Mouse (Mus musculus) embryonic facial prominence, embryonic 13.5 days (tissue): ENCODE measurements around the gene Slc5a5. TPM values are rescaled to one million over a fixed set of nuclear protein-coding genes. Genes with fewer than 3 reads are reported as not detected.
A peak's percentile ranks its signal among the peaks of the same experiment; 100 is the strongest.

ENCODE experiments used
- ATAC-seq: fragments of 200-750 bp; cut with Nextera tagmentation; 2 replicates; pipeline ENCODE4 v1.8.0; 2017; ENCODE audit warnings: low read depth; ENCODE audit not compliant: insufficient number of reproducible peaks, insufficient read depth, low FRiP score, low TSS enrichment
- H3K27ac ChIP-seq: fragments of 300-500 bp; sonication (generic); 2 replicates; pipeline ENCODE4 v1.5.1; 2015; ENCODE audit warnings: moderate library complexity, mild to moderate bottlenecking, inconsistent platforms
- H3K27me3 ChIP-seq: fragments of 300-500 bp; sonication (generic); 2 replicates; pipeline ENCODE4 v1.6.1; 2015; ENCODE audit warnings: mild to moderate bottlenecking, inconsistent platforms
- H3K36me3 ChIP-seq: fragments of 300-500 bp; sonication (generic); 2 replicates; pipeline ENCODE4 v1.6.1; 2015; ENCODE audit warnings: mild to moderate bottlenecking, inconsistent platforms
- H3K4me1 ChIP-seq: fragments of 300-500 bp; sonication (generic); 2 replicates; pipeline ENCODE4 v1.6.1; 2015; ENCODE audit warnings: inconsistent platforms
- H3K4me2 ChIP-seq: fragments of 300-500 bp; sonication (generic); 2 replicates; pipeline ENCODE4 v1.6.1; 2015; ENCODE audit warnings: moderate library complexity, mild to moderate bottlenecking, inconsistent platforms
- H3K4me3 ChIP-seq: fragments of 300-500 bp; sonication (generic); 2 replicates; pipeline ENCODE4 v1.5.1; 2015; ENCODE audit warnings: mild to moderate bottlenecking, inconsistent platforms
- H3K9ac ChIP-seq: fragments of 300-500 bp; sonication (generic); 2 replicates; pipeline ENCODE4 v1.6.1; 2015; ENCODE audit warnings: mild to moderate bottlenecking, inconsistent platforms
- H3K9me3 ChIP-seq: fragments of 300-500 bp; sonication (generic); 2 replicates; pipeline ENCODE4 v1.6.1; 2016; ENCODE audit warnings: inconsistent platforms
- WGBS: fragments of 180-500 bp; shearing (Covaris S2); methylation state at CpG from one replicate; pipeline ENCODE4 v1.1.7; 2015; ENCODE audit warnings: mixed read lengths; 5-methylcytosine and 5-hydroxymethylcytosine counted together
- polyA plus RNA-seq: library from polyadenylated mRNA; unstranded; fragments of >200 nt; fragmentation: Nextera tagmentation; extraction: Ambion mirVana; gene quantifications from 2 replicates; pipeline ENCODE4 v1.2.1, GENCODE M21; 2015

The Slc5a5 gene
- polyA plus RNA-seq, 1 experiment from 2014 or later = 0.18 TPM

- no peak overlapping the region for H3K4me2 ChIP-seq
- H3K27me3 ChIP-seq = peaks cover 57% of the 10 kb centered on the region
- H3K9ac ChIP-seq = no peak overlapping the region
- H3K36me3 ChIP-seq = peaks cover 28% of the 10 kb centered on the region
- 30% methylated on average over 12 of the region's 12 CpGs for WGBS
- no peaks in the 10 kb centered on the region for H3K9me3 ChIP-seq
- ATAC-seq = no peak
- no peak overlapping the region for H3K4me3 ChIP-seq
- H3K4me1 ChIP-seq = peaks cover 39% of the 10 kb centered on the region
- no peak overlapping the region for H3K27ac ChIP-seq
Observed at GRCm38 (mm10) chr8:70893656-70894384, 1.3 kb upstream of the Slc5a5 start.

DNA sequence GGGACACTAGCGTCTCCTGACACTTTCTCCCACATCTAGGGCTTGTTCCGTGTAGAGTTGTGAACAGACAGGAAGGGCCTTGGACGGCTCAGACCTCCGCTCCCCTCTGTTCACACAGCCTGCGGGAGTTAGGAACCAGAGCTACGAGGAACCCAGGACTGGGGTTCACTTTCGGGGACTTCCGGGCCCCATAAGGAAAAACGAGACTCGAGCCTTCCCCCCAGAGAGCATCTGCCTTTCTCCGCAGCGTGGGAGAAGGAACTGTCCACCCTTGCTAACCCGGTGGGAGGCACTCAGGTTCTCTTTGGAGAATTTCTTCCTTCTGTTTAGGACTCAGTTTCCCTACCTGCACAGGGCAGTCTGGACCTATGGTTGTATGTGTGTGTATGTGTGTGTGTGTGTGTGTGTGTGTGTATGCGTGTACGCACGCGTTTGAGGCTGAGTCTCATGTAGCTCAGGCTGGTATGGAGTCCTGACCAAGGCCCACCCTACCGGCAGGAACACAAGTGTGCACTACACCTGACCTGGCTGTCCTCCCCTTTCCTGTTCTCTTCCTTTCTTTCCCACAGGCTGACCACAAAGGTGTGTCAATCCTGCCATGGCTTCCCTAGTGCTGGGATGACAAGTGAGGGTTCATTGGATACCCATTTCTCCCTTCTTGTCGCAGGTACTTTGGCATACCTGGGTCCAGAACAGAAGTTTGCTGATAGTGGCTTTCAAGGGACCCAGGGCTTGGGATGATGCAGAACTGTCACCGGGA is 519 bp upstream of the Slc5a5 start:
- Histone ChIP-seq H3K9me3 (no peaks in the 10 kb centered on the region), H3K4me1 (peaks cover 31% of the 10 kb centered on the region), H3K27me3 (peaks cover 57% of the 10 kb centered on the region), H3K9ac (peak overlapping the region; percentile 44; the same call in 1 of the 2 replicates), H3K36me3 (peaks cover 28% of the 10 kb centered on the region), H3K27ac (no peak overlapping the region), H3K4me3 (peak overlapping the region; percentile 33), H3K4me2 (peak overlapping the region; percentile 54)
- ATAC-seq = no peak
- 20% methylated on average over 20 of the region's 20 CpGs for WGBS

DNA sequence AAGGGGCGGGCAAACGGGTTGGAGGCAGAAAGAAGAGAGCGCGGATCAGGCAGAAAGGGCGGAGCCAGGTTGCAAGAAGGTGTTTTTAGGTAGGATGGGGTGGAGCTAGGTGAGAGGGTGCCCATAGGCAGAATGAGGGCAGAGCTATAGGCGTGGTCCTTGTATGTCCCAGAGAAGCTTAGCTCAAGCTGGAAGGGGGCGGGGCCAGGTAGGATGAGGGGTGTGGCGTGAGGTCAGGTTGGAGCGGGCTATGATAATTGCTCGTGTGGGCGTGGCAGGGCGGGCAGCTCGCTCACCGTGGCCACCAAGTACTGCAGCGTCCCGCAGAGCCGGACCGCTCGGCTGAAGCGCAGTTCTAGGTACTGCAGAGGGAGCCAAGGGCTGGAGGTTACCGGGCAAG is 1.2 kb downstream of the Slc5a5 start:
- peaks cover 31% of the 10 kb centered on the region for H3K4me1 ChIP-seq
- 5% methylated on average over 21 of the region's 21 CpGs for WGBS
- H3K4me2 ChIP-seq = peak overlapping the region; percentile 54; the same call in 1 of the 2 replicates
- H3K27me3 ChIP-seq = peaks cover 57% of the 10 kb centered on the region
- peak overlapping the region; percentile 33 for H3K4me3 ChIP-seq
- no peaks in the 10 kb centered on the region for H3K9me3 ChIP-seq
- peak; percentile 38; the same call in 1 of the 2 replicates for ATAC-seq
- H3K27ac ChIP-seq = no peak overlapping the region
- peaks cover 28% of the 10 kb centered on the region for H3K36me3 ChIP-seq
- H3K9ac ChIP-seq = no peak overlapping the region

DNA sequence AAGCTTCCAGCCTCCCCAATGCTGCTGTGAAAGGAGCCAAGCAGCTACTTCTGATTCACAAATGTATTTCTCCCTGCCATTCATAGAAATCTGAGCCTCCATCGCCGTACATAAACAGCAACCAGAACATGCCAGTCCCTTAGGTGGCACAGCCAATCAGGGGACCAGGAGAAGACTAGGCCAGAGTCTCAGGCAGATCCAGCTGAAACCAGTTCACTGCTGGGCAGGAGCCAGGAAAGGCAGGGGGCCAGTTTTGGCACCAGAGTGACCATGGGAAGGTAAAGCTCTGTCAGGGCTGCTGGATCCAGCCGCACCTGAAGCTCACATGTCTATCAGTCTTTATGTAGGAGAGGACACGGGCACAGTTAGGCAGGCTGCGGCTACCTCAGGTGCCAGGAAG is 1.9 kb downstream of the Slc5a5 start:
- Histone ChIP-seq H3K27ac (no peak overlapping the region), H3K9ac (no peak overlapping the region), H3K9me3 (no peaks in the 10 kb centered on the region), H3K4me2 (no peak overlapping the region), H3K4me3 (no peak overlapping the region), H3K36me3 (peaks cover 25% of the 10 kb centered on the region), H3K4me1 (peaks cover 24% of the 10 kb centered on the region), H3K27me3 (peaks cover 57% of the 10 kb centered on the region)
- no peak for ATAC-seq
- 91% methylated on average over 5 of the region's 5 CpGs for WGBS

GRCm38 (mm10) chr8:70887669-70888068 is 4.9 kb downstream of the Slc5a5 start:
- Histone ChIP-seq H3K4me3 (no peak overlapping the region), H3K9me3 (no peaks in the 10 kb centered on the region), H3K4me2 (no peak overlapping the region; the same call in 1 of the 2 replicates), H3K36me3 (no peaks in the 10 kb centered on the region), H3K27ac (no peak overlapping the region), H3K27me3 (peaks cover 33% of the 10 kb centered on the region), H3K4me1 (peaks cover 15% of the 10 kb centered on the region), H3K9ac (no peak overlapping the region)
- no peak for ATAC-seq
- 8% methylated on average over 17 of the region's 18 CpGs for WGBS

DNA sequence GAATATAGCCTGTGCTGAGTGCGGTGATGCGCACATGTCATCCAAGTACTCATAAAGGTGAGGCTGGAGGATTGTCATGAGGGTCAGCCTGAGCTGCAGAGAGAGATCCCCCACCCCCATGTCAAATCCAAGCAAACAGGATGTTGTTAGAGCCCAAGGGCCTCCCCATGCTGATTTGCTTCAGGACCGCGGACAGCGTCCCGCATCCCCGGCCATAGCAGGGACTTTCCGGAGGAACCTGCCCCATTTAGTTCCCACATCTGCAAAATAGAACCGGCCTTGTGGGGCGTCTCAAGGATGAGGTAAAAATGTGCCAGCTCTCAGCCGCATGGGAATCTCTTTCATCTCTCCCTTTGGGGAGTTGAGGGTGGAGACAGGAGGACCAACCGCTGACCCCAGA is 6.9 kb downstream of the Slc5a5 start:
- no peak overlapping the region for H3K9ac ChIP-seq
- H3K9me3 ChIP-seq = no peaks in the 10 kb centered on the region
- peaks cover 8% of the 10 kb centered on the region for H3K4me1 ChIP-seq
- no peaks in the 10 kb centered on the region for H3K36me3 ChIP-seq
- WGBS = 13% methylated on average over 12 of the region's 12 CpGs
- H3K4me2 ChIP-seq = no peak overlapping the region
- no peak overlapping the region for H3K4me3 ChIP-seq
- peaks cover 12% of the 10 kb centered on the region for H3K27me3 ChIP-seq
- H3K27ac ChIP-seq = no peak overlapping the region
- no peak for ATAC-seq

GRCm38 (mm10) chr8:70884683-70885082 is 7.9 kb downstream of the Slc5a5 start:
- H3K9ac ChIP-seq = no peak overlapping the region
- H3K27me3 ChIP-seq = peaks cover 5% of the 10 kb centered on the region
- no peaks in the 10 kb centered on the region for H3K36me3 ChIP-seq
- no peak overlapping the region for H3K4me2 ChIP-seq
- H3K27ac ChIP-seq = no peak overlapping the region
- ATAC-seq = no peak
- peaks cover 17% of the 10 kb centered on the region for H3K4me1 ChIP-seq
- WGBS = 89% methylated on average over 10 of the region's 10 CpGs
- H3K4me3 ChIP-seq = no peak overlapping the region
- H3K9me3 ChIP-seq = no peaks in the 10 kb centered on the region

DNA sequence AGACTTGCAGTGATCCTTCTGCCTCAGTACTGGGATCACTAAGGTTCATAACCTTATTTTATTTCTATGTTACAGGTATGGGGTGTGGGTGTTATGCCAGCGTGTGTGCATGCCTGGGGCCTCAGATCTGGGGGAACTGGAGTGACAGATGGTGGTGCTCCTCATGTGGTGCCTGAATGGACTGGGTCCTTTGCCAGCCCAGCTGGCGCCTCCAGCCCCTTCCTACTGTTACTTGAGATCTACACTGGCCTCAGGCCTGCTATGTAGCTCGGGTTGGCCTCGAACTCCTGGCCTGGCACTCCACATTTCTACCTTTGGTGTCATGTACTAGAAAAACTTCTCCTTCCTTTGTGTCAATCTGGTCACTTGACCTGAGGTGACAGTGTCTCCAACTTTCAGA is 8.4 kb downstream of the Slc5a5 start:
- H3K4me1 ChIP-seq = peaks cover 19% of the 10 kb centered on the region
- H3K9me3 ChIP-seq = no peaks in the 10 kb centered on the region
- no peak overlapping the region for H3K27ac ChIP-seq
- 77% methylated on average over 4 of the region's 4 CpGs for WGBS
- H3K4me2 ChIP-seq = no peak overlapping the region
- H3K9ac ChIP-seq = no peak overlapping the region
- H3K36me3 ChIP-seq = no peaks in the 10 kb centered on the region
- peaks cover 4% of the 10 kb centered on the region for H3K27me3 ChIP-seq
- ATAC-seq = no peak
- no peak overlapping the region for H3K4me3 ChIP-seq

DNA sequence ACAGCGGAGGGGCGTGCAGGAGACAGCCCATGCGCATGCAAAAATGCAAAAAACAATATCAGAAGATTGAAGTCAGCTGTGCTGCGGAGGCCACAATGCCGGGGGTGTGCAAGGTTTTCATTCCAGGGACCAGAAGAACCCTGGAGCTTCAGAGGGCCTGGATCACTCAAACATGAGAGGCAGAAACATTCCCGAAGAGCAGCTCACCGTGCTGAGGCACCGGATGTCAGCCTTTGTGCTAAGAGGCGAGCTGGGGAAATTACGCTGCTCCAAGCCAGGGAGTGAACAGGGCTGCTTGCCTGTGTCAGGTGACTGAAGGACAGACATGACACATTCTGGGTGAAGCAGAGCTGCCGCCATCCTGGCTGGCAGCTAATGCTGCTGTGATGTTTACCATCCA is 12.0 kb downstream of the Slc5a5 start:
- no peak for ATAC-seq
- Histone ChIP-seq H3K9ac (peak overlapping the region; percentile 41; the same call in 1 of the 2 replicates), H3K27me3 (0 out of 2 replicates have a peak, but pooled peaks cover 3% of the 10 kb centered on the region), H3K9me3 (no peaks in the 10 kb centered on the region), H3K4me2 (0 out of 2 replicates have a peak overlapping the region, but pooled peaks have one; percentile 14), H3K27ac (peak overlapping the region; percentile 58), H3K4me3 (no peak overlapping the region), H3K36me3 (no peaks in the 10 kb centered on the region), H3K4me1 (peaks cover 17% of the 10 kb centered on the region)
- WGBS = 12% methylated on average over 11 of the region's 11 CpGs

GRCm38 (mm10) chr8:70880126-70880525 is 12.4 kb downstream of the Slc5a5 start:
- Histone ChIP-seq H3K4me3 (no peak overlapping the region), H3K27ac (peak overlapping the region; percentile 58), H3K27me3 (0 out of 2 replicates have a peak, but pooled peaks cover 3% of the 10 kb centered on the region), H3K9ac (peak overlapping the region; percentile 41; the same call in 1 of the 2 replicates), H3K4me1 (peaks cover 17% of the 10 kb centered on the region), H3K36me3 (no peaks in the 10 kb centered on the region), H3K9me3 (no peaks in the 10 kb centered on the region), H3K4me2 (0 out of 2 replicates have a peak overlapping the region, but pooled peaks have one; percentile 14)
- 8% methylated on average over 4 of the region's 4 CpGs for WGBS
- no peak for ATAC-seq

DNA sequence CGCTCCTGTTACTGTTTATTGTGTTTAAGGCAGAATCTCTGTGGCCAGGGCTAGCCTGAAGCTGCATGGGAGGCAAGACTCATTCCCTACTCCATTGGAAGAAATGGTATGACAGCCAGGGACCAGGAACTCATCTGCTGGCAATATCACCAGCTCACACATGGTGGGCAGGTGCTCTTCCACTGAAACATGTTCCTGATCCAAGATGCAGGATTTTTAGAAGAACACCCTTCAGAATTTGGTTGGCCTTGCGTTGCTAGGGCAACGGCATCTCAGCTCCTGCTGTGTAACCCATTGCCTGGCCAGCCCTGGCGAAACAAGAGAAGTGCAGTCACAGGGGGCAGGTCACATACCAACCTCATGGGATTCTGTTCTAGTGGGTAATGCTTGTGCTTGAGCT is 13.1 kb downstream of the Slc5a5 start:
- no peak overlapping the region for H3K9ac ChIP-seq
- no peak for ATAC-seq

More for the DNA sequence above, 13.1 kb downstream of the Slc5a5 start:
- Histone ChIP-seq H3K4me3 (no peak overlapping the region), H3K27me3 (0 out of 2 replicates have a peak, but pooled peaks cover 3% of the 10 kb centered on the region), H3K4me2 (no peak overlapping the region), H3K4me1 (peaks cover 17% of the 10 kb centered on the region), H3K27ac (no peak overlapping the region), H3K36me3 (no peaks in the 10 kb centered on the region), H3K9me3 (no peaks in the 10 kb centered on the region)
- WGBS = 45% methylated on average over 4 of the region's 4 CpGs
